Mouse (Mus musculus): ENCODE data around the gene Vkorc1. TPM values are rescaled to one million over a fixed set of nuclear protein-coding genes. Genes with fewer than 3 reads are reported as not detected.

The Vkorc1 gene
- polyA plus RNA-seq, 1 experiment from 2014 or later, result 513 TPM

DNA sequence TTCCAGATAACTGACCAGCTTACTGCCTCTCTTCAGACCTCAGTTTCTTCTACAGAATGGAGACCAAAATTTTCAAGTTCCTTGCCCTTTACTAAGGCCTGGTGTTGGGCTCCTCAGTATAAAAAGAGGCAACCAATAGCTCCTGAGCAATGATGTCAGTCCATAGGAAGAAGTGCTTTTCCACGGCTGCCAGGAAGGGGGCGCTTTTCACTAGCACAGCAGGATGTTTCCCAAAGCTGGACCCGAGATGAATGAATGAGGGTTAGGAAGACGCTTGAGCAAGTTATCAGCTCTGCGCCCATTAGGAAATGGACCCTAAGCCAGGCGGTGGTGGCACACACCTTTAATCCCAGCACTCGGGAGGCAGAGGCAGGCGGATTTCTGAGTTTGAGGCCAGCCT lies 26.1 kb upstream of the Vkorc1 start:
- TF ChIP-seq CTCF (IDR thresholded peaks at IDR 0.05; ENCODE audit: low read depth) (peak; percentile 71), EP300 (IDR thresholded peaks at IDR 0.05; ENCODE audit: low read depth) (no peak)
- H3K27me3 ChIP-seq (ENCODE audit: insufficient read depth, low read length), result no peaks in the 10 kb centered on the region
- no peak overlapping the region for H3K4me3 ChIP-seq (ENCODE audit: low read depth, low read length)
- H3K4me1 ChIP-seq (ENCODE audit: insufficient read depth), result peaks cover 22% of the 10 kb centered on the region
- 50% methylated on average over 8 of the region's 8 CpGs for whole genome bisulfite sequencing (ENCODE audit: insufficient replicate concordance)
- ATAC-seq (peak; percentile 15; the same call in 1 of the 2 replicates), DNase-seq (peak; percentile 65)
- no peak overlapping the region for H3K9ac ChIP-seq (replicated peaks)
- peak overlapping the region; percentile 86 for H3K27ac ChIP-seq (ENCODE audit: low read depth)
- H3K36me3 ChIP-seq (replicated peaks; ENCODE audit: insufficient read depth, low read length), result peaks cover 19% of the 10 kb centered on the region; the same call in 1 of the 2 replicates
- no peaks in the 10 kb centered on the region for H3K9me3 ChIP-seq (ENCODE audit: low read length)
- no peak overlapping the region for H3K4me2 ChIP-seq (ENCODE audit: low read depth, low read length)

DNA sequence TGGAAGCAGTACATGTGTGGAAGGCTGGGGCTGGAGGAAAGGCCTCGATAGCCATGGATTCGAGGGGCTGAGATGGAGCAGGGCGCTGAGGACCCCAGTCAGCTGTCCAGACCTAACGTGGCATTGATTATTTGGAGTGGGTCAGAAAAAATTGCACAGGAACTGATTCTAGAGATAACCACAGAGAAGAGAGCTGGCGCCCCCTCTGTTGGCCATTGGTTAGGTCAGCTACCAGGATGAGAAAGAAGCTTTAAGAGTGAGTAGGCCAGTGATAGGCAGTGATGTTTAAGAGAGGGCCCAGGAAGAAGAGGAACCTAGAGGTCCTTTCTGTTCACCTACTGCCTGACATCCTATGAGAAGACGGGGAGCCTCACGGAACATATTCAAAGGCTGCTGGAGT lies 23.9 kb upstream of the Vkorc1 start:
- Histone ChIP-seq H3K4me1 (ENCODE audit: insufficient read depth) (peaks cover 18% of the 10 kb centered on the region), H3K4me3 (ENCODE audit: low read depth, low read length) (no peak overlapping the region), H3K9me3 (ENCODE audit: low read length) (no peaks in the 10 kb centered on the region), H3K36me3 (replicated peaks; ENCODE audit: insufficient read depth, low read length) (peaks cover 14% of the 10 kb centered on the region), H3K4me2 (ENCODE audit: low read depth, low read length) (no peak overlapping the region), H3K9ac (replicated peaks) (no peak overlapping the region), H3K27ac (ENCODE audit: low read depth) (no peak overlapping the region), H3K27me3 (ENCODE audit: insufficient read depth, low read length) (no peaks in the 10 kb centered on the region)
- TF ChIP-seq CTCF (IDR thresholded peaks at IDR 0.05; ENCODE audit: low read depth), result peak; percentile 58
- no peak for TF ChIP-seq EP300 (IDR thresholded peaks at IDR 0.05; ENCODE audit: low read depth)
- WGBS (ENCODE audit: insufficient replicate concordance), result 70% methylated on average over 7 of the region's 7 CpGs
- DNase-seq (peak; percentile 57), ATAC-seq (0 out of 2 replicates have a peak, but pooled peaks have one; percentile 6)

DNA sequence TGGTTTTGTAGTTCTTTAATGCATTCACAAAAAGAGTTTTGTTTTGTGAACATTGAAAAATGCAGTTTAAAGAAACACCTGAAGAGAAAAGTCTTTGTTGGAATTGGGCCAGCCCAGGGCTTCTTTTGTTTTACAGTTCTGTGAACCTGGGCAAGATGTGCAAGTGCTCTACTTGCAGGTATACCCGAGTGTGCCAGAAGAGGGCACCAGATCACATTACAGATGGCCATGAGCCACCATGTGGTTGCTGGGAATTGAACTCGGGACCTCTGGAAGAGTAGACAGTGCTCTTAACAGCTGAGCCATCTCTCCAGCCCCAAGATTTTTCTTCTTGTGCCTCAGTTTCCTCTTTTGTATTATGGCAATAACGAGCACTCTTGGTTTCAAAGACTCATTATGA lies 22.8 kb upstream of the Vkorc1 start:
- peaks cover 17% of the 10 kb centered on the region for H3K4me1 ChIP-seq (ENCODE audit: insufficient read depth)
- no peak overlapping the region for H3K4me3 ChIP-seq (ENCODE audit: low read depth, low read length)
- no peak for ATAC-seq
- no peak overlapping the region for H3K4me2 ChIP-seq (ENCODE audit: low read depth, low read length)
- H3K27ac ChIP-seq (ENCODE audit: low read depth), result no peak overlapping the region
- H3K27me3 ChIP-seq (ENCODE audit: insufficient read depth, low read length), result no peaks in the 10 kb centered on the region
- WGBS (ENCODE audit: insufficient replicate concordance), result 50% methylated on average over 3 of the region's 3 CpGs
- DNase-seq, result peak; percentile 69
- peaks cover 14% of the 10 kb centered on the region for H3K36me3 ChIP-seq (replicated peaks; ENCODE audit: insufficient read depth, low read length)
- no peak overlapping the region for H3K9ac ChIP-seq (replicated peaks)
- H3K9me3 ChIP-seq (ENCODE audit: low read length), result no peaks in the 10 kb centered on the region
- TF ChIP-seq CTCF (IDR thresholded peaks at IDR 0.05; ENCODE audit: low read depth), result peak; percentile 75
- no peak for TF ChIP-seq EP300 (IDR thresholded peaks at IDR 0.05; ENCODE audit: low read depth)

DNA sequence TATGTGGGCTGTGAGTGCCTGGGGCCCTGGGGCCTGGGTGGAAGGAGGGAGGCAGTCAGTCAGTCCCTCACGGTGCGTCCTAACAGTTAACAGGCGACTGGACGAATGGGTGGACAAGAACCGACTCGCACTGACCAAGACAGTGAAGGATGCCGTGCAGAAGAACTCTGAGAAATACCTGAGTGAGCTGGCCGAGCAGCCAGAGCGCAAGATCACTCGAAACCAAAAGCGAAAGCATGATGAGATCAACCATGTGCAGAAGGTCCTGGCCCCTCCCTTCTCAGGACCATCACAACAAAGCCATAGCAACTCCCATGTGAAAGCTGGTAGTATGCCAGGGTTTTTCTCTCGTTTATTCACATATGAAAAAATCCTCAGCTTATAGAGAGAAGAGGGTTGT lies 19.9 kb upstream of the Vkorc1 start:
- Histone ChIP-seq H3K9ac (replicated peaks) (no peak overlapping the region), H3K4me1 (ENCODE audit: insufficient read depth) (peaks cover 10% of the 10 kb centered on the region), H3K27ac (ENCODE audit: low read depth) (no peak overlapping the region), H3K9me3 (ENCODE audit: low read length) (no peaks in the 10 kb centered on the region), H3K36me3 (replicated peaks; ENCODE audit: insufficient read depth, low read length) (peaks cover 14% of the 10 kb centered on the region), H3K4me3 (ENCODE audit: low read depth, low read length) (no peak overlapping the region), H3K4me2 (ENCODE audit: low read depth, low read length) (no peak overlapping the region), H3K27me3 (ENCODE audit: insufficient read depth, low read length) (no peaks in the 10 kb centered on the region)
- TF ChIP-seq CTCF (IDR thresholded peaks at IDR 0.05; ENCODE audit: low read depth), result no peak
- TF ChIP-seq EP300 (IDR thresholded peaks at IDR 0.05; ENCODE audit: low read depth), result no peak
- WGBS (ENCODE audit: insufficient replicate concordance), result 80% methylated on average over 12 of the region's 12 CpGs
- ATAC-seq (no peak), DNase-seq (no peak)

DNA sequence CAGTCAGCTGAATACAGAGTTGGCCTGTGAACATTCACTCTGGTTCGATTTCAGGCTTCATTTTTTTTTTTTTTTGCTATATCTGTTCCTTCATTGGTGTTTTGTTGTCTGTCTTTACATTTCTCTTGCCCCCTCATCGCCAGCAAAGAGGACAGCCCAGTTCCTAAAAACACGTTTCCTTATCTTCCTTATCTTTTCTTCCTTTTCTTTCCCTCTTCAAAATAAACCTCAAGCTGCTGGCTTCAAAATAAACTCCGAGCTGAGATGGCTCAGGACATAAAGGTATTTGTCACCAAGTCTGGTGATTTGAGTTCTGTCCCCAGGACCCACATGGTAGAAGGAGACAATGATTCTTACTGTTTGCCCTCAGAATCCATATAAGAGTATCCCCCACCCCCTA lies 17.5 kb upstream of the Vkorc1 start:
- peaks cover 10% of the 10 kb centered on the region for H3K4me1 ChIP-seq (ENCODE audit: insufficient read depth)
- ATAC-seq (no peak), DNase-seq (no peak)
- peak overlapping the region; percentile 95 for H3K4me3 ChIP-seq (ENCODE audit: low read depth, low read length)
- TF ChIP-seq CTCF (IDR thresholded peaks at IDR 0.05; ENCODE audit: low read depth) (no peak), EP300 (IDR thresholded peaks at IDR 0.05; ENCODE audit: low read depth) (no peak)
- peaks cover 31% of the 10 kb centered on the region for H3K36me3 ChIP-seq (replicated peaks; ENCODE audit: insufficient read depth, low read length)
- peak overlapping the region; percentile 83 for H3K27ac ChIP-seq (ENCODE audit: low read depth)
- WGBS (ENCODE audit: insufficient replicate concordance), result 4% methylated on average over 4 of the region's 4 CpGs
- peak overlapping the region; percentile 83 for H3K4me2 ChIP-seq (ENCODE audit: low read depth, low read length)
- H3K9ac ChIP-seq (replicated peaks), result peak overlapping the region; percentile 83
- H3K27me3 ChIP-seq (ENCODE audit: insufficient read depth, low read length), result no peaks in the 10 kb centered on the region
- H3K9me3 ChIP-seq (ENCODE audit: low read length), result no peaks in the 10 kb centered on the region

DNA sequence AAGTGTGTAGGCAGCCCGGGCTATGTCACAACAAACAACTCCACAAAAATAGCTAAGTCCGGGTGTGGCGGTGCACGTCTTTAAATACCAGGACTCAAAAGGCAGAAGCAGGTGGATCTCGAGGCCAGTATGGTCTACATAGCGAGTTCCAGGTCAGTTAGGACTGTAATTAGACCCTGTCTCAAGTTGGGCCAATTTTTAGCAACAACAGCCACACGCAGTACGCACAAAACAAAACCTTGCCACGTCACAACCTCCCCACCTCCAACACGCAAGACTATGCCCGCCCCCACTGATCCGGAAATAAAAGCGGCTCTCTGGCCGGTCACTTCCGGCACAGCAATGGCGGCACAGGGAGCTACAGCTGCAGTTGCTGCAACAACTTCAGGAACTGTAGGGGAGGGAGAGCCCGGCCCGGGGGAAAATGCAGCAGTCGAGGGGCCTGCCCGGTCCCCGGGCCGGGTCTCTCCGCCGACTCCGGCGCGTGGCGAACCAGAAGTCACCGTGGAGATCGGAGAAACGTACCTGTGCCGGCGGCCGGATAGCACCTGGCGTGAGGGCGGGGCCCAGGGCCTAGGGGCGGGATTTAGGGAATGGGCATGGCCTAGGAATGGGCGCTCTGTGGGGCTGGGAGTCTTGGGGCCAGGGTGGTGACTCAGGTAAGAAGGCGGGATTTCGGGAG lies 16.9 kb upstream of the Vkorc1 start, which contains the start of gene Kat8:
Kat8 (plus strand) TSS at position 327 of the 682 bp plus-strand sequence.
- peak within 1 kb of the TSS; percentile 83 for H3K27ac ChIP-seq (ENCODE audit: low read depth)
- H3K36me3 ChIP-seq (replicated peaks; ENCODE audit: insufficient read depth, low read length), result peaks cover 36% of the 10 kb centered on the region
- peak; percentile 66 for TF ChIP-seq EP300 (IDR thresholded peaks at IDR 0.05; ENCODE audit: low read depth)
- no peak for TF ChIP-seq CTCF (IDR thresholded peaks at IDR 0.05; ENCODE audit: low read depth)
- under 1% methylated on average over 40 of the region's 40 CpGs for WGBS (ENCODE audit: insufficient replicate concordance)
- DNase-seq, result peak; percentile 93
- H3K27me3 ChIP-seq (ENCODE audit: insufficient read depth, low read length), result no peaks in the 10 kb centered on the region
- H3K9me3 ChIP-seq (ENCODE audit: low read length), result no peaks in the 10 kb centered on the region
- peak within 1 kb of the TSS; percentile 83 for H3K9ac ChIP-seq (replicated peaks)
- H3K4me3 ChIP-seq (ENCODE audit: low read depth, low read length), result peak within 1 kb of the TSS; percentile 95
- peaks cover 10% of the 10 kb centered on the region for H3K4me1 ChIP-seq (ENCODE audit: insufficient read depth)
- peak; percentile 97 for ATAC-seq
- H3K4me2 ChIP-seq (ENCODE audit: low read depth, low read length), result peak within 1 kb of the TSS; percentile 83

Data from liver, postnatal 0 days (tissue).